Mouse (Mus musculus) MEL (cell line): ENCODE data around the gene Rbm45. TPM values are rescaled to one million over a fixed set of nuclear protein-coding genes. Genes with fewer than 3 reads are reported as not detected.
A peak's percentile ranks its signal among the peaks of the same experiment; 100 is the strongest.

Experiments used
- DNase-seq: peaks from one replicate; pipeline ENCODE4 v3.0.0; 2011; ENCODE audit warnings: low read depth, low spot score
- H3K27ac ChIP-seq: 2 replicates; pipeline ENCODE4 v1.5.1; 2012; ENCODE audit warnings: low read depth, mild to moderate bottlenecking, control low read depth, low read length, moderate library complexity; ENCODE audit not compliant: control insufficient read depth
- H3K27me3 ChIP-seq, 2 experiments: fragments of 150-350 bp in 1 of 2; sonication (generic) in 1 of 2; 2 replicates each; pipeline ENCODE4 v1.6.1; 2012; ENCODE audit warnings: low read length in 2 of 2, mild to moderate bottlenecking in 2 of 2, improper control_type of control experiment in 1 of 2, moderate library complexity in 1 of 2; ENCODE audit not compliant: insufficient read depth in 2 of 2, control insufficient read depth in 1 of 2
- H3K36me3 ChIP-seq, 2 experiments: 2 replicates each; pipeline ENCODE4 v1.6.1; 2012 to 2014; ENCODE audit warnings: low read length in 2 of 2, improper control_type of control experiment in 1 of 2, inconsistent platforms in 1 of 2, mild to moderate bottlenecking in 1 of 2; ENCODE audit not compliant: insufficient read depth in 2 of 2, control insufficient read depth in 1 of 2
- H3K4me1 ChIP-seq, 2 experiments: fragments of 150-350 bp in 1 of 2; sonication (generic) in 1 of 2; 2 replicates each; pipeline ENCODE4 v1.6.1; 2012; ENCODE audit warnings: low read length in 2 of 2, improper control_type of control experiment in 1 of 2, mild to moderate bottlenecking in 1 of 2; ENCODE audit not compliant: insufficient read depth in 2 of 2, control insufficient read depth in 1 of 2
- H3K4me3 ChIP-seq, 2 experiments: fragments of 150-350 bp in 1 of 2; sonication (generic) in 1 of 2; 2 replicates each; pipeline ENCODE4 v1.5.1; 2012; ENCODE audit warnings: low read depth in 2 of 2, low read length in 2 of 2, mild to moderate bottlenecking in 2 of 2, moderate library complexity in 2 of 2, control low read depth in 1 of 2, improper control_type of control experiment in 1 of 2; ENCODE audit not compliant: control insufficient read depth in 1 of 2, insufficient read depth in 1 of 2
- H3K79me2 ChIP-seq: 2 replicates; pipeline ENCODE4 v1.6.1; 2012; ENCODE audit warnings: mild to moderate bottlenecking, low read length, moderate library complexity; ENCODE audit not compliant: control insufficient read depth, poor library complexity, insufficient read depth
- H3K9ac ChIP-seq: 2 replicates; pipeline ENCODE4 v1.6.1; 2012; ENCODE audit warnings: low read depth, mild to moderate bottlenecking, control low read depth, low read length, moderate library complexity; ENCODE audit not compliant: control insufficient read depth, poor library complexity, severe bottlenecking
- H3K9me3 ChIP-seq: fragments of 150-350 bp; sonication (generic); replicated peaks from 2 replicates; pipeline ENCODE4 v1.6.1; 2012; ENCODE audit warnings: mild to moderate bottlenecking, low read length, improper control_type of control experiment, moderate library complexity; ENCODE audit not compliant: insufficient read depth
- CHD1 ChIP-seq: IDR thresholded peaks from 2 replicates; pipeline ENCODE4 v1.6.1; 2012; ENCODE audit warnings: low read depth, mild to moderate bottlenecking, inconsistent platforms, low read length, improper control_type of control experiment
- CHD2 ChIP-seq: IDR thresholded peaks from 2 replicates; pipeline ENCODE4 v1.6.1; 2011; ENCODE audit warnings: low read length, improper control_type of control experiment
- CTCF ChIP-seq, 3 experiments: IDR thresholded peaks in 2 of 3; conservative IDR thresholded peaks in 1 of 3; 2 replicates each; pipeline ENCODE4 v1.5.1; 2011 to 2012; ENCODE audit warnings: low read length in 3 of 3, low read depth in 2 of 3, mild to moderate bottlenecking in 2 of 3, improper control_type of control experiment in 1 of 3, inconsistent platforms in 1 of 3, mixed read lengths in 1 of 3, moderate library complexity in 1 of 3; ENCODE audit not compliant: control insufficient read depth in 1 of 3, insufficient read depth in 1 of 3, poor library complexity in 1 of 3, severe bottlenecking in 1 of 3
- E2F4 ChIP-seq: IDR thresholded peaks from 2 replicates; pipeline ENCODE4 v1.6.1; 2011; ENCODE audit warnings: low read depth, low read length, improper control_type of control experiment, borderline replicate concordance
- ELF1 ChIP-seq: IDR thresholded peaks from 2 replicates; pipeline ENCODE4 v1.6.1; 2014; ENCODE audit warnings: low read depth, mild to moderate bottlenecking, inconsistent platforms, low read length, improper control_type of control experiment, moderate library complexity
- EP300 ChIP-seq, 2 experiments: IDR thresholded peaks; 2 replicates each; pipeline ENCODE4 v1.6.1; 2011; ENCODE audit warnings: improper control_type of control experiment in 2 of 2, low read length in 2 of 2, low read depth in 1 of 2, mild to moderate bottlenecking in 1 of 2
- ETS1 ChIP-seq: IDR thresholded peaks from 2 replicates; pipeline ENCODE4 v1.6.1; 2012; ENCODE audit warnings: low read depth, mild to moderate bottlenecking, inconsistent platforms, low read length, improper control_type of control experiment, moderate library complexity
- GABPA ChIP-seq: IDR thresholded peaks from 2 replicates; pipeline ENCODE4 v1.6.1; 2012; ENCODE audit warnings: low read depth, mild to moderate bottlenecking, inconsistent platforms, low read length, improper control_type of control experiment, moderate library complexity
- HCFC1 ChIP-seq: IDR thresholded peaks from 2 replicates; pipeline ENCODE4 v1.6.1; 2012; ENCODE audit warnings: low read depth, mild to moderate bottlenecking, inconsistent platforms, low read length, improper control_type of control experiment, moderate library complexity
- JUND ChIP-seq: IDR thresholded peaks from 2 replicates; pipeline ENCODE4 v1.6.1; 2011; ENCODE audit warnings: low read depth, mild to moderate bottlenecking, improper control_type of control experiment, low read length
- MAFK ChIP-seq: IDR thresholded peaks from 2 replicates; pipeline ENCODE4 v1.6.1; 2011; ENCODE audit warnings: low read depth, mild to moderate bottlenecking, low read length, improper control_type of control experiment, borderline replicate concordance
- MAX ChIP-seq: IDR thresholded peaks from 2 replicates; pipeline ENCODE4 v1.6.1; 2011; ENCODE audit warnings: low read length, improper control_type of control experiment
- MAZ ChIP-seq: IDR thresholded peaks from 2 replicates; pipeline ENCODE4 v1.6.1; 2012; ENCODE audit warnings: low read depth, mild to moderate bottlenecking, inconsistent platforms, low read length, improper control_type of control experiment
- MEF2A ChIP-seq: IDR thresholded peaks from 2 replicates; pipeline ENCODE4 v1.6.1; 2014; ENCODE audit warnings: low read depth, mild to moderate bottlenecking, inconsistent platforms, low read length, improper control_type of control experiment; ENCODE audit not compliant: poor library complexity, insufficient replicate concordance, severe bottlenecking; ENCODE audit errors: extremely low read depth
- MXI1 ChIP-seq: IDR thresholded peaks from 2 replicates; pipeline ENCODE4 v1.6.1; 2011; ENCODE audit warnings: mild to moderate bottlenecking, low read depth, low read length, improper control_type of control experiment
- MYB ChIP-seq: IDR thresholded peaks from 2 replicates; pipeline ENCODE4 v1.6.1; 2011; ENCODE audit warnings: mild to moderate bottlenecking, low read depth, low read length, improper control_type of control experiment
- POLR2A ChIP-seq, 2 experiments: IDR thresholded peaks; 2 replicates each; pipeline ENCODE4 v1.6.1; 2011 to 2012; ENCODE audit warnings: low read length in 2 of 2, mild to moderate bottlenecking in 2 of 2, control low read depth in 1 of 2, improper control_type of control experiment in 1 of 2, low read depth in 1 of 2, moderate library complexity in 1 of 2; ENCODE audit not compliant: control insufficient read depth in 1 of 2, insufficient read depth in 1 of 2, poor library complexity in 1 of 2
- POLR2AphosphoS2 ChIP-seq: IDR thresholded peaks from 2 replicates; pipeline ENCODE4 v1.6.1; 2011; ENCODE audit warnings: low read length, improper control_type of control experiment
- POLR2AphosphoS5 ChIP-seq: IDR thresholded peaks from 2 replicates; pipeline ENCODE4 v1.6.1; 2012; ENCODE audit warnings: low read depth, borderline replicate concordance, mild to moderate bottlenecking, inconsistent platforms, low read length, moderate library complexity, mixed read lengths
- RAD21 ChIP-seq: IDR thresholded peaks from 2 replicates; pipeline ENCODE4 v1.6.1; 2011; ENCODE audit warnings: mild to moderate bottlenecking, low read depth, low read length, improper control_type of control experiment
- SIN3A ChIP-seq: IDR thresholded peaks from 2 replicates; pipeline ENCODE4 v1.6.1; 2012; ENCODE audit warnings: low read length, improper control_type of control experiment, inconsistent platforms
- SMC3 ChIP-seq: IDR thresholded peaks from 2 replicates; pipeline ENCODE4 v1.6.1; 2011; ENCODE audit warnings: low read depth, low read length, improper control_type of control experiment
- UBTF ChIP-seq: IDR thresholded peaks from 2 replicates; pipeline ENCODE4 v1.6.1; 2012; ENCODE audit warnings: low read depth, mild to moderate bottlenecking, inconsistent platforms, low read length, improper control_type of control experiment, moderate library complexity, borderline replicate concordance; ENCODE audit not compliant: insufficient read depth
- ZC3H11A ChIP-seq: IDR thresholded peaks from 2 replicates; pipeline ENCODE4 v1.6.1; 2012; ENCODE audit warnings: low read depth, mild to moderate bottlenecking, inconsistent platforms, low read length, improper control_type of control experiment
- ZMIZ1 ChIP-seq: IDR thresholded peaks from 2 replicates; pipeline ENCODE4 v1.6.1; 2012; ENCODE audit warnings: low read depth, mild to moderate bottlenecking, inconsistent platforms, low read length, improper control_type of control experiment, moderate library complexity
- ZNF384 ChIP-seq: IDR thresholded peaks from 2 replicates; pipeline ENCODE4 v1.6.1; 2012; ENCODE audit warnings: low read depth, mild to moderate bottlenecking, inconsistent platforms, low read length, improper control_type of control experiment
- polyA plus RNA-seq, 2 experiments: library from polyadenylated mRNA; stranded (reverse) in 1 of 2; unstranded in 1 of 2; fragments of >175 nt in 1 of 2; fragments of >200 nt in 1 of 2; gene quantifications; 2 replicates each; pipeline versions ENCODE4 v1.2.1 to v1.2.4; 2012; ENCODE audit warnings: low replicate concordance in 2 of 2, low read depth in 1 of 2; ENCODE audit not compliant: insufficient read length in 2 of 2, insufficient read depth in 1 of 2, missing spikeins in 1 of 2
- total RNA-seq: library from RNA; depleted of rRNA; stranded (reverse); fragments of 300-350 nt; gene quantifications from 2 replicates; pipeline ENCODE4 v1.2.3, GENCODE M21; 2012

The Rbm45 gene
- total and polyA plus RNA-seq, 3 experiments, result 38.8 to 39.4 TPM; not detected in 1

- TF ChIP-seq MXI1 (peak; percentile 89), RAD21 (no peak), POLR2A (IDR thresholded peaks at IDR 0.05; ENCODE audit: control insufficient read depth in 1 of 2, insufficient read depth in 1 of 2, low read depth in 1 of 2, low read length in 2 of 2, poor library complexity in 1 of 2) (peak; percentile 46 to 76; a peak in 2 of 4 replicates), SIN3A (peak; percentile 89), ZNF384 (peak; percentile 49; the same call in 1 of the 2 replicates), MAZ (0 out of 2 replicates have a peak, but pooled peaks have one; percentile 49)
These were observed at the start of gene Rbm45 (continued) for GRCm38 (mm10) chr2:76369821-76370655.

DNA sequence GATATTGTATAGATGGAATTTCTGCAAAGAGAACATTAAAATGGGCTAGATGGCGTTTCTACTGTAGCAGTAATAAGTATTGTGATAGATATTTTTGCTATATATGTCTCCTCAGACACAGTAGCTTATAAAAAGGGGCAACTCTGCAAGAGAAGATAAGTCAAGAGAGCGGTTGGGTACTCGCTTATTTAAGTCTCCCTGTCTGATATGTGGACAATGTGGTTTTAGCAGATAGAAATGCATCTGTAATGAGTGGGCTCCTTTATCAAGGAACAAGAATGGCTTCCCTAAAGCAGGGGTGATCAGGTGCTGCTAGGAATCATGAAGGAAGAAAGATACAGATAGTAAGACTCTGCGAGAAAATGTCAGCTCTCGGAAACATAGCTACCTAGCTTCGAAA is 49.4 kb upstream of the Rbm45 start:
- DNase-seq, result peak; percentile 2
- Histone ChIP-seq H3K9ac (no peak overlapping the region), H3K9me3 (no peaks in the 10 kb centered on the region), H3K4me1 (no peaks in the 10 kb centered on the region), H3K27ac (no peak overlapping the region), H3K79me2 (no peaks in the 10 kb centered on the region), H3K4me3 (no peak overlapping the region), H3K36me3 (no peaks in the 10 kb centered on the region), H3K27me3 (no peaks in the 10 kb centered on the region)
- TF ChIP-seq ZNF384, result no peak
- no peak for TF ChIP-seq MAZ
- no peak for TF ChIP-seq MYB
- no peak for TF ChIP-seq JUND
- no peak for TF ChIP-seq ETS1
- TF ChIP-seq HCFC1, result no peak
- no peak for TF ChIP-seq ZMIZ1
- no peak for TF ChIP-seq MAX
- TF ChIP-seq POLR2AphosphoS5, result no peak
- TF ChIP-seq EP300 (IDR thresholded peaks at IDR 0.05; ENCODE audit: low read depth in 1 of 2, low read length in 2 of 2), result no peak
- no peak for TF ChIP-seq MAFK
- no peak for TF ChIP-seq SIN3A
- TF ChIP-seq, all 39 proteins: peak for 0

DNA sequence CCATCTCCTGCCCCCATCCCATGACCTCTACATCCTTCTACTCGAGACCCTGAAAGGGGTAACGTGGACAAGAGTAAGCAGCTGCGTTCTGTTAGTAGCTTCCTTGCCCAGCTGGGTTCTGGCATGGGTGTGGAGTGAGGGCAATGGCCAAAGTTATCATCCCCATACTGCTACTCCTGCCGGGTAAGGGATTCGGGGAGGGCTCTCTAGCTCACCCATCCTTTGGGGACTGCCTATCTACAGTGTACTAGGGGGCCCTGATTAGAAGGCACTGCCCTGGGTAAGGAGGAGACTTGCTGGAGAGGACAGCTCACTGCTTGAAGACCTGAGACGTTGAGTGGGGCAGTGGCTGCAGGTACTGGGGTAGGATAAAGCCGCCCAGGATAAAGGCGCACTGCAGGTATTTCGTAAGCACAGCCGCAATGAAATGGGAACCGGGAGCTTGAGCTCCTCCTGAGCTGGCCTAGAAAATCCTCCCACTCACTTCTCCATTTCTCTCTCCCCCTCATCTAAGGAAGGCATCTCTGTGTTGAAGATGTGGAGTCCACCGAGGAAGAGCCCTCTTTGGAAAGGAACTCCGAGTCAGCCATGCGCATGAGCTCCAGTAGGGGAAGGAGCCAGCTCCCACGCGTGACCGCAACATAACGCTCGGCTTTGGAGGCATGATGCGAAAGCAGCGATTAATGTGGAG is 46.5 kb upstream of the Rbm45 start:
- TF ChIP-seq ELF1, result no peak
- TF ChIP-seq MEF2A, result no peak
- TF ChIP-seq E2F4, result no peak
- TF ChIP-seq ZNF384, result no peak
- TF ChIP-seq MYB, result no peak
- TF ChIP-seq ZMIZ1, result no peak
- TF ChIP-seq ZC3H11A, result no peak
- no peak for TF ChIP-seq POLR2A (IDR thresholded peaks at IDR 0.05; ENCODE audit: control insufficient read depth in 1 of 2, insufficient read depth in 1 of 2, low read depth in 1 of 2, low read length in 2 of 2, poor library complexity in 1 of 2)
- TF ChIP-seq CTCF (IDR thresholded peaks at IDR 0.05 in 2 of 3, conservative IDR thresholded peaks at IDR 0.05 in 1 of 3; ENCODE audit: control insufficient read depth in 1 of 3, insufficient read depth in 1 of 3, low read depth in 2 of 3, low read length in 3 of 3, poor library complexity in 1 of 3, severe bottlenecking in 1 of 3), result no peak
- no peak for TF ChIP-seq GABPA
- TF ChIP-seq MAFK, result no peak
- no peak for TF ChIP-seq CHD2
- TF ChIP-seq CHD1, result no peak
- no peak for TF ChIP-seq UBTF
- no peak for TF ChIP-seq SMC3
- no peak for TF ChIP-seq HCFC1
- TF ChIP-seq POLR2AphosphoS2, result no peak
- no peak overlapping the region for H3K4me3 ChIP-seq

More for the DNA sequence above, 46.5 kb upstream of the Rbm45 start:
- H3K9me3 ChIP-seq, result no peaks in the 10 kb centered on the region
- no peak overlapping the region for H3K27ac ChIP-seq
- H3K4me1 ChIP-seq, result no peaks in the 10 kb centered on the region
- no peaks in the 10 kb centered on the region for H3K79me2 ChIP-seq
- DNase-seq, result no peak
- H3K9ac ChIP-seq, result no peak overlapping the region
- H3K36me3 ChIP-seq, result no peaks in the 10 kb centered on the region
- H3K27me3 ChIP-seq, result no peaks in the 10 kb centered on the region; a peak in 1 of 4 replicates
